Mouse (Mus musculus): ENCODE measurements at regions not wholly inside any gene's neighbourhood (a gene's known extent, or its start where the extent isn't known, plus 50 kb on each side); places are given as distances from the start of the nearest gene placed in this dataset.

DNA sequence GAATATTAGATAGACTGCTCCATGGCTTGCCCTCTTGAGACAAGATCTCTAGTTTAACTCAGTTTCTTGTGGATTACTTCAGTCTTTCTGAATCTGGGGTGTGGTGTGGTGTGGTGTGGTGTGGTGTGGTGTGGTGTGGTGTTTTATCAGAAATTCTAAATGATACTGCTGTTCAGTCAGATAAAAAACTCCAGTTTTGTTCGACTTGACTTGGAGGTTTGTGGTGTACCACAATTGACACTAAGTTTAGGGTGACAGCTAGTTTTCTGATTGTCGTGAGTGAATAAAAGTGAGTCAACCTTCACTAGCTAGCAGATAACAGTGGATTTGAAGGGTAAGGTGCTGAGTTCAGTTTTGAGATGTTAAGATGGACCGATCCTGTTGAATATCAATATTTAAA, 89.5 kb upstream of the Cdkn2b start:
- no peak for DNase-seq (ENCODE audit: low spot score in 2 of 2)

DNA sequence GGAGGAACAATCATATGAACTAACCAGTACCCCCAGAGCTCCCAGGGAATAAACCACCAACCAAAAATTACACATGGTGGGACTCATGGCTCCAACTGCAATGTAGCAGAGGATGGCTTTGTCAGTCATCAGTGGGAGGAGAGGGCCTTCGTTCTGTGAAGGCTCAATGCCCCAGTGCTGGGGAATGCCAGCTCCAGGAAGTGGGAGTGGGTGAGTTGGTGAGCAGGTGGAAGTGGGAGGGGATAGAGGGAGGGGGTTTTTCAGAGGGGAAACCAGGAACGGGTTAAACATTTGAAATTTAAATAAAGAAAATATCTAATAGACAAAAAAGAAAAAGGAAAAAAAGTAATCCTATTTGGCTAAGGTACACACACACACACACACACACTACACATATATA, 88.4 kb upstream of the Cdkn2b start:
- DNase-seq (ENCODE audit: low spot score in 2 of 2) = no peak

DNA sequence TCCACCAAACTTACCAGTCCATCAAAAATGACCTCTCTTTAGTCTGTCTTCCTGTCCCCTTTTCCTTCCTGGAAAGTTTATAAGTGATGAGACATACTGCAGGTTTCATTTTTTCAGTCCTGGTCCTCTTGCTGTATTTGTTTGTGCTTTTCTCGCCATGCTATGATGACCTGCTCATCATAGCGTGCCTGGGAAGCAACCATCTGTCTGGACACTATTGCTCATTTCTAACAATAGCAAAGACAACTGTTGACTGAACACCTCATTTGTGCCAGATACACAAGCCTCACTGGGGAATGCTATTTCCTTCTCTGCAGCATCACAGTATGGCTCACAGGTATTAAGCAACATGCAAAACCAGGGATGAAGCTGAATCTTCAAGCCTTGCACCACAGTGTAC, 85.2 kb upstream of the Cdkn2b start:
- no peak for DNase-seq (ENCODE audit: low spot score in 2 of 2)

DNA sequence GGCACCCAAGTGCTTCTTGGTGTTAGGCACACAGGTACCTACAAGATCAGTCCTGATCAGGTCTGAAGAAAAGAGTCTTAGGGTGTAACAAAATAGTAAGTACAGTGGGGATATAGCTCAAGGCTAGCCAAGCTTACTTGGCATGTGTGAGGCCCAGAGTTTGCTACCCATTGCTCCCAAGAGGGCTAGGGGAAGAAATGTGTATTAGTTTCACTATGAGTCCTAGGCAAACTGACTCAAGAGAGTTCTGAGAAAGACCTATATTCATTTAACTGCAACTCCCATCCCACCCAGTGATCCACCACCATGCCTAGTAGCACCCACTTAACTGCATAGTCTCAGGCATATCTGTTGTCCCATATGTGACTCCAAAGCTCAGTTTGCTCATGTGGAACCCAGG, 84.5 kb upstream of the Cdkn2b start:
- DNase-seq (ENCODE audit: low spot score in 2 of 2) = no peak

DNA sequence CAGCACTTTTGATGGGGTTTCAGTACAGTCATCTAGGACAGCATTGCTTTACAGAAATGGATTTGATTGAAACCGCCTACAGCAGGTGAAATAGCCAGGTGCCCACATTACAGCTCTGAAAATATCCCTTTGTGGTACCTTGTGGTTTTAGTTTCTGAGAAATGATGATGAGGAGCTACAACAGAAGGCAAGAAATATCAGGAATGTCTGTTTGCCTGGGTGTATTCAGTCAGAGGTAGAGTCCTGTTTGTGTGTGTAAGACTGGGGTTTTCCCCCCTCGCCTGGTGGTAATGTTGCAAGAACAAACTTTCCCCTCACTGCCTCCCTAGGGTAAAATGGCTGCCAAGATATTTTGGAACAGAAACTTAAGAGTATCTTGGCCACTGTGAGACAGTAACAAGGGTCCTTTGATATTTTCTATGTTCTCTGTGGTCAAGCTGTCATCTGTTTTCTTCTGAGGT, 82.4 kb upstream of the Cdkn2b start:
- peak in 1 of 2 experiments; percentile 9 for DNase-seq (ENCODE audit: low spot score in 2 of 2)

DNA sequence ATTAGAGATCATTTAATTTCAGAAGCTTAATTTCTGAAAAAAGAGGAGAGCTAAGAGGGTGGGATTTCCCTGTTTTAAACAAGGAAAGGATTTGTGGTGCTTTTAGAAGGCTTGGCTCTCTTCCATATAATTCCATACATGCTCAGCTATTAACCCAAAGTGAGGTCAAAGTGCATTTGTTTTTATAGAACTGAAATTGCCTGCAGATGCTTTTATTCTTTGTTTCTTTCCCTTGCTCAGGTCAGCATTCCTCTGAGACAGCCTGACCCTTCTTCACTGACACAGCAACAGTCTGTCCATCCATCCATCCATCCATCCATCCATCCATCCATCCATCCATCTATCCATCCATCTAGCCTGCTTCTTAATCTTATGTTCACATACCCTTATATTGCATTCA, 82.0 kb upstream of the Cdkn2b start:
- DNase-seq (ENCODE audit: low spot score in 2 of 2) = no peak

DNA sequence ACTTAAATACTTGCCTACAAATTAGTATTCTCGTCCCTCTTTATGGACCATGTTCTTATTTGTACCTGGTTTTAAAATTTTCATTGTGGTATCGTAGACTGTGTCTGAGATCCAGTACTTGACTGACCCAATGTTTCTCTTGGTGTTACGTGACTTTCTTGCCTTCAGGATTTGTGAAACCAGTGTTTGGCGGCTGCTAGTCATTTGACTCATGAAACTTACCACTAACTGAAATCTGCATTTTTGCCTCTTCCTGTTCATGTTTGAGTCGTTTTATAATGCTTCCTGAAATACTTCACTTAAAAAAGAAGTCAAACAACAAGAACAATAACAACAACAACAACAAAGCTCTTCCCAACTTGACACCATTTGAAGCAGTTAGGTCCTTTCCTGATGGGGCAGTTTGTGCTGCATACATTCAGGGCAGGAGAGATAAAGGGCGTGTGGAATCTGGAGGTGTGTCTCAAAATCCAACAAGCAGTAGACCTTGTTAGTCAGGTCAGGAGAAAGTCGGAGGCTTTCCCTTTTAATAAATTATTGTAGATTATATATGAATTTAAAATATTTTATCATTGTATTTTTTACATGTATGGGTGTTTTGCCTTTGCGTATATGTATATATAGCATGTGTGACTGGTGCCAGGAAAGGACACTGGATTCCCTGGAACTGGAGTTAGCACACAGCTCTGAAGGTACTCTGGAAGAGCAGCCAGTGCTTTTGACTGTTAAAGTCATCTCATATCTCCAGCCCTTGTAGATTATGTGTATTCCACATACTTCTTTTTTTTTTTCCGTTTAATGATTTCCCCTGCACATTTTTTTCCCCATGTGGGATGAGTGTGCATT, 80.8 kb upstream of the Cdkn2b start:
- DNase-seq (ENCODE audit: low spot score in 2 of 2) = no peak

DNA sequence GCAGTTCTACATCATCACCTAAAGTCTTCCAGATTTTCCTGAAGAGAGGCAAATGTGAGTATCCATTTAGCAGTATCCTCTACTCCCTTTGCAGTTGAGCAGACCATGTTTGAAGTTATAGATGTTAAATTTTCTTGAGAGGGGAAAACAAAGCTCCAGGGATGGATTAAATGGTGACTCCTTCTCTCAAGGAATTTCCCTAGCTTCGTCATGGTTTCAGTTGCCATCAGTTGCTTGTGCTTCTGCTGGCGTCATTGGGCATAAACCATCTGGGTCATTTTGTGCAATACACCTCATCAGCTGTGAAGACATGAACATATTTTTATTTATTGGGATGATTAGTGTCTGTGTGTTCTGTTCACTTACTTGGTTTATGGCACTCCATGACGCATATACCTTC, 72.7 kb upstream of the Cdkn2b start:
- DNase-seq (ENCODE audit: low spot score in 2 of 2) = no peak

DNA sequence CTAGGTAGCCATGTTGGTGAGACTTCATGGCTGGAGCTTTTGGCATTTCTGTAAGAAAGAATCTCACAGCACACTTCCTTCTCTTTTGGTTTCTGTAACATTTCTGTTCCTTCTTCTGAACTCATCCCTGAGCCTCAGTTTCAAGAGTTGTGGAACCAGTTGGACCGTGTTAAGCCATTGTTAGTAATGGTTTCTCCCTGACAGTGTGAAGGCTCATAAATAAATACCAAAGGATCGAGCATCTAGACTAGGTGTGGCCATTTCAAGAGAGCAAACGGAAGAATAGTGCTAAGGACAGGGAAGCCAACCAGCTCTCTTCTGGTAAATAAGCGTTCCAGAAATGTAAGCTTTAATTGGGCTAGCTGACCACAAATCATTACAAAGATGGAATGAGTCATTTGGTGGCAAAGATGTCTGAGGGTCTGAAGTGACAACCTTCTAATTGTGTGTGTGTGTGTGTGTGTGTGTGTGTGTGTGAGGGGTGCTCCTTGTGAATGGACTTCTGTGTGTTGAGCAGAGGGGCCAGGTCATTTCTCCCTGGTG, 71.7 kb upstream of the Cdkn2b start:
- no peak for DNase-seq (ENCODE audit: low spot score in 2 of 2)

DNA sequence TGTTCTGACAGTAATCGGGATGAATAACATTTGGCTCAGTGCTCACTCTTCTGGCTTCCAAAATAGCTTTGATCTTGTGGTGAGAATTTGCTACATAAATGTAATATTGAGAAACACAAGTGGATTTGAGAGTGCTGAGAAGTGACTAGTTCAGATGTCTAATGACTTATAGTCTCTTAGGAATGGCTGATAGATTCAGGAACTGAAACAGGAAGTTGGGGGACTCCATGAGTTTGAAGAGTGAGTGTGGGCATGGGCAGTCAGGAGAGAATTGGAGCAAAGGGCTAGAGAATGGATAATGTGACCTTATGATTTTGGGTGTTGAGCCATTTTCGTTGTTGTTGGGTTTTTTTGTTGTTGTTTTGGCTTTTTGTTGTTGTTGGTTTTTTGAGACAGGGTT, 70.9 kb upstream of the Cdkn2b start:
- DNase-seq (ENCODE audit: low spot score in 2 of 2) = no peak

DNA sequence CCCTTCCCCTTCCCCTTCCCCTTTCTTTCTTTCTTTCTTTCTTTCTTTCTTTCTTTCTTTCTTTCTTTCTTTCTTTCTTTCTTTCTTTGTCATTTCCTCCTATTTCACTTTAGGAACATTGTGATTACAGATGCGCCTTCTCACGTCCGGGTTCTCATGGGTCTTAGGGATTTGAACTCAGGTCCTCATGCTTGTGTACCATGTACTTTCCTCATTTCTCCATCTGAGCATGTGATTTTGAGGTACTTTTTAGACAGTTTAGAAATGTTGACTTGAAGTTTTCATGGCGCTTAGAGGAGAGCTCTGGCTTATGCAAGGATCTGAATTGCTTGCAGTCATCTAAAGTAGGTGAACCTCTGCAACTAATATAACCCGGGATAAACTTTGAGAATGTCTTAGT, 70.2 kb upstream of the Cdkn2b start:
- DNase-seq (ENCODE audit: low spot score in 2 of 2) = no peak

DNA sequence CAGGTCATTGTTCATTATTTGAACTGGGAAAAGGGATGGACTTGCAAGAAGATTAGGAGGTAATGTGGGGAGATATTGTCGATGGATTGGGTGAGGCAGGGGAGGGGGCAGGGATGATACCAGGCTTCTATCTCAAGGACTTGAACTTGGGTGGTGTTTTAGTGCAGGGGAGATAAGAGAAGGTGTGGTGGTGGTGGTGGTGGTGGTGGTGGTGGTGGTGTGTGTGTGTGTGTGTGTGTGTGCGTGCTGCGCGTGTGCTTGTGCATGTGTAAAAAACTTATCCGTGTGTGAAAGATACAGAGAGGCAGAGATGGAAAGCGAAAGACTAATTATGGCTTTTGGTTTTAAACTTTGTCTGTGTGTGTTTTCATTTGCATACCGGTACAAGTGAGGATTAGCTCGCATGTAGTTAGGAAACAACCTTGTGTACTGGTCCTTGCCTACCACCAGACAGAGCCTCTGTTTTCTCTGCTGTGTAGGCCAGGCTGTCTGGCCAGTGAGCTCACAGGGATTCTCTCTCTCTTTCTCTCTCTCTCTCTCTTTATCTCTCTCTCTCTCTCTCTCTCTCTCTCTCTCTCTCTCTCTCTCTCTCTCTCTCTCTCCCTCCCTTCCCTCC, 69.6 kb upstream of the Cdkn2b start:
- DNase-seq (ENCODE audit: low spot score in 2 of 2) = no peak

DNA sequence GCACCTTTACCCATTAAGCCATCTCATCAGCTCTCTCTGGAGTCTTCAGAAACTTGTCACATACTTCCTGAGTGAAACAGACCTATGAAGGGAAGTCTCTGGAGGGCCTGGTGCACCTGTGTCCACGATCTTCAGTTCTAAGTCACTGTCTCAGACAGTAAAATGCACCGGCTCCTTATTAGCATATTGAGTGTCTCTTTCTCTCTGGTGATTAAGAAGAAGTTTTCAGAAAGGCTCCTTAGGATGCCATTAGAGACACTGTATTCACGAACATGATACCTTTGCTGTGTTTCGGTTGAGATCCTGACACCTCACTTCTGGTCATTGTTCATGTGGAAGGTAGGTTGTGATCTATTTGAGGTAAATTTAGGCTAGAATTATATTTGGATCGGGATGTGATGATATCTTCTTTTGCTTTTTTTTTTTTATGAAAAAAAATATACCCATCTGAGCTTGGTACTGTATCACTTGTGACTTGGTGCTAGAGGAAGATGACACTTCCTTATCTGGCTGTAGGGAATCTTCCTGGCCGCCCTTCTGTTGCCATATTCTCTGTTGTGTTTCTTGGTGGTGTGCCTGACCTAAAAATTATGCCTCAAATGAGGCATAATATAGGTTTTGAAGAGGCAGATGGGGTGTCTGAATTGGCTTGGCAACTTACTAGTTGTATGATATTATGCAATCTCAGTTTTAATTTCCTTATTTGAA, 68.9 kb upstream of the Cdkn2b start:
- DNase-seq (ENCODE audit: low spot score in 2 of 2) = no peak

DNA sequence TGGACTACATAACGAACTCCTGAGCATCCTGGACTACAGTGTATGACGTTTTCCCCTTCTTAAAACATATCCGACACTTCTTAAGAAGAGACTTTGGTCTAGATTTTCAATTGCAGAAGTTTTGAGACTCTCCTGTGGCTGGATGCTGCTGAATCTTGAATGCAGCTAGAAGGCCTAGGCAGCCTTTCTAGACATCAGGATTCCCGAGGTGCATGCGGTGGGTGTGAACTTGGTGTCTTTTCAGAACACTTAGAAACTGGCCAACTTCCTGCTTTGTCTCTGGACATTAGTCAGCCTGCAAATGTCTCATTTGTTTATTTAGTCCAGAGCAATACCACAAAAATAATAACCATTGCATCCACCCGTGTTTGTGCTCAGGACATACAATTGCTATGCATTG, 61.8 kb upstream of the Cdkn2b start:
- no peak for DNase-seq (ENCODE audit: low spot score in 2 of 2)

DNA sequence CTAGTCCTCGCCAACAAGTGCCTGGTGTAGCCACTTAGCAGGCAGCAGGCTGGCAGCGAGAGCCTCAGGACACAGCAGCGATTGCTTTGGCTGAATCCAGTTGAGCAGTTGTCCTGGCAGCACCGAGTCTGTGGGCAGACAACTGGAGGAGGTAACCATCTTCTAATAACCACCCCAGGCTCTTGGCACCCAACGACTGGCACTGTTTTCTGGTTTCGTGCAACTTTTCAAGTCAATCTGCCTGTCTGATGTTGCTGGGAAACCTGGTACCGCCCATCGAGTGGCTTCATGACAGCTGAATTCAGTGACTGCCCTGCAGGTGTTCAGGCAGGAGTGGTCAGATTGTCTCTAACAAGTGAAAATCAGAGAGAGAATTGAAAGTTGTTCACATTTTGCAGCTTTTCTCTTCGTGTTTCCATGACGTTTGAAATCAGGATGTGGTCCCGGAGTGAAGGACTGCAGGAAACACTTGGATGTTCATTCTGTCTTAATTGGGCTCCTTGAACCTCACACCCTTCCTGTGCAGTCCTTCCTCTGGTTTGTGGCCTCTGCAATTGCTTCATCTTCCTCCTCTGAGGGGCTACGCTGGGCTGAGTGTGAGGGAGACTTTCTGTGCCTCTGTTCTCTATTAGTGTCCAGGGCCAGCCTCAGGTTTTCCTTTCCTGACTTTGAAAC, 58.1 kb upstream of the Cdkn2b start:
- no peak for DNase-seq (ENCODE audit: low spot score in 2 of 2)

DNA sequence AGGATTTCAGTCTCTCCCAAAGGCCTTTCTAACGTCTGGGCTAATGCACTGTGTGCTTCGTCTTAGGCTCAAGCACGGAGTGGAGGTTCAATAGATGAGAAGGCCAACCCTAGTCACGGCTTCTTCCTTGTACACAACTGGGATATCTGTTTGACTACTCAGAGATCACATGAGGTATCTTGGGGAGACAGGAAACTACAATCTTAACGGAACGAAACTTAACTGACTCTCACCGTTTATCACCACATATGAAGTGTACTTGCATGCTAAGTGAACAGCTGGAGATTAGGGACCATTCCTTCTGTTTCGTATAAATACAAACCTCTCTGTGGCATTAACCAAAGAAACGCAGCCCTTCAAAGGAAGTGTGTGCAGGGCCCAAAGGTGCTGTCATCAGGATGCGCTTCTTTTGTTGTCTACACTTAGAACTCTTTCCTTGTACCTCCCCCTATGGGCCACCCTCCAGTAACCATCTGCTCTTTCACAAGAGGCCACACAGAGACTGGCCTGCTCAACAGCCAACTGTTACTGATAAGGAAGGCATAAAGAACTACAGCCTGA, 55.8 kb upstream of the Cdkn2b start:
- DNase-seq (ENCODE audit: low spot score in 2 of 2) = no peak

DNA sequence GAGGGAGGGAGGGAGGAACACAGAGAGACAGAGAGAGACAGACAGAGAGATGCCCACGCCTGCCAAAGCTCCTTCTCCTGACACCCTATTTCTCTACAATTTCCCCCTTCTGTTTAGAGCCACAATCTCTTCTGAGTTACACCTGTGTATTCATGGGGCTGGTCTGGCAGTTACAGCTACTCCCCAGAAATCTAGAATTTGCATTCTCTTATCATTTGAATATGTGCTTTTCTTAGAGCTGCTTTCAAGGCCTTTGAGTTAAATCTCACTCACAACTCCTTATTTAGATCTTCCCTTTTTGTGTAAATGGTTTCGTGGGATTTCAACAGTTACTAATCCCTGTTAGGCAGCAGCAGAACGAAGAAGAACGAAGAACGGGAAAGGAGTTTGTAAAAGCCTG, 55.0 kb upstream of the Cdkn2b start:
- DNase-seq (ENCODE audit: low spot score in 2 of 2) = no peak

DNA sequence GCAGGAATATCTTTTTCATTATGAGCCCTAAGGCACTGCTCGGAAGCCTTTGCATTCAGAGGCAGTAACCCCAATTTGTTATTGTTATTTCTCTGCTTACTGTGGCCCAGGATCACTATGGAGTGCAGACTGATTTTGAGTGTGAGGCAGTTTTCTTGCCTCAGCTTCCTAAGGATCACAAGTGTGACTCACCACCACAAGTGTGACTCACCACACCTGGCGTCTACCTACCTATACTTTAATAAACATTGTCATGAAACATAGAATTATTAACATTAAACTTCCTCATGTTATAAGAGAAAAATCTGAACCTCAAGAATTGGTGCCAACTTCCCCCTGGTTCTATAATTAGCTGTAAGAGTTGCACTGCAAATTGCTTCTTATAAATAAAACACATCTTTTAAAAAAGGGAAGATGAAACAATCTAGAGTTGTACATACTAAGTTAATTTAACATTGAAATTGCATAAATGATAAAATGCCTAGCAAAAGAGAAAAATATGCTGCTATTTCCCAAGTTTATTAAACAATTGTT, 52.4 kb upstream of the Cdkn2b start:
- DNase-seq (ENCODE audit: low spot score in 2 of 2) = no peak

DNA sequence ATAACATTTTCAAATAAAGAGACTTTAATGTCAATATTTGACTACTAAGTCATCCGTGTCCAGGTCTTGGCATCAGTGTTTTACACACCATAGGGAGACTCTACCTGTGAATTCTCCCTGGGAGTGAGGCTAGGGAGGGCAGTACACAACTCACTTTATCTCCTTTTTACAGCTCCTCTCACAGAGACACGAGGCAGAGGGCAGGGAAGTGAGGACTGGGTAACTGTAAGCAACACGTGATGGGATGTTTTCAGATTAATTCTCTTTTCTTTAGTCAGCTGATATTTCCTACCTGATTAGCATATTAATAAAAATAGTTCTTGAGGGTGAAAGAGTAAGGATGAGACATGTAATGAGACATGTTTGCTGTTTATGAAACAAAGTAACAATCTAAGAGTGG, 51.8 kb upstream of the Cdkn2b start:
- DNase-seq (ENCODE audit: low spot score in 2 of 2) = no peak

DNA sequence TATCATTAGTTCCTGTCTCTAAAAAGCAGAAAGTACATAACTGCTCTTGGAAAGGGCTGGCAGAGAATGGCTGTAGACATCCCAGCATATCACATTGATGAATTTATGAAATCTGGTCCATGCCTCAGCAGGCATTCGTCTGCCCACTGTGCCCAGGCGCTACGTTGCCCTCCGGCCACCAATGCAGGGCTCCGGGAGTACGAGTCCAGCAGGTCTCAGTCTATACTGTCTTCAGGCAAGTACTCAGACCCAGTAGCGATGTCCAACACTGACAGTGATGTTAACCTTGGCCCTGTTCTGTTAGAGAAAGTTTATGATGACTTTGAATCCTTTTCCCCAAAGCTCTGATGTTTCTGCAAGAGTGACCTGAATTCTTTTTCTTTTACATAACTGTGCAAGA, 50.5 kb upstream of the Cdkn2b start:
- no peak for DNase-seq (ENCODE audit: low spot score in 2 of 2)

Data from urinary bladder, postnatal 36 days (tissue).